Mouse (Mus musculus): ENCODE measurements around the gene Hspa5. TPM values are rescaled to one million over a fixed set of nuclear protein-coding genes. Genes with fewer than 3 reads are reported as not detected.
"Not testable (repeated sequence)": the region's sequence is repeated elsewhere in the genome, so short reads cannot be mapped to it uniquely, and the experiment has no call there.

Hspa5 gene
- total RNA-seq, 2 experiments from 2014 or later = 383 to 477 TPM

GRCm38 (mm10) chr2:34803746-34804145, 32.0 kb downstream of the Hspa5 start:
- DNase-seq = no peak
- intact Hi-C loops (cut with DNase I) = loop anchor here (2.0 kb wide), 1 partner anchor 67 kb away; no protein-coding TSS in a partner anchor

DNA sequence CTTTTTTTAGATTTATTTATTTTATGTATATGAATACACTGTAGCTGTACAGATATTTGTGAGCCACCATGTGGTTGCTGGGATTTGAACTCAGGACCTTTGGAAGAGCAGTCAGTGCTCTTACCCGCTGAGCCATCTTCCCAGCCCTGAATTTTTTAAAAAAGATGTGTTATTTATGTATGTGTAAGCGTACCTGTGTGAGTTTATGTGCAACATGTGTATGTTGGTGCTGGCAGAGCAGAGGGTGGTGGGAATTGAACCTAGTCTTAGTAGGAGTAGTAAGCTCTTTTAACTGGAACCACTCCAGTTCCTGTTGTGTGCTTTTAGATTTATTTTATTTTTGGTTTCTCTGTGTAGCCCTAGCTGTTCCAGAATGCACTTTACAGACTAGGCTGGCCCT, 32.4 kb downstream of the Hspa5 start:
- DNase-seq = no peak
- intact Hi-C loops (cut with DNase I) = no loop called here

GRCm38 (mm10) chr2:34804815-34805214, 33.0 kb downstream of the Hspa5 start:
- intact Hi-C loops (cut with DNase I) = no loop called here
- DNase-seq = no peak

GRCm38 (mm10) chr2:34805364-34805950, 33.7 kb downstream of the Hspa5 start:
- DNase-seq = no peak
- intact Hi-C loops (cut with DNase I) = no loop called here

DNA sequence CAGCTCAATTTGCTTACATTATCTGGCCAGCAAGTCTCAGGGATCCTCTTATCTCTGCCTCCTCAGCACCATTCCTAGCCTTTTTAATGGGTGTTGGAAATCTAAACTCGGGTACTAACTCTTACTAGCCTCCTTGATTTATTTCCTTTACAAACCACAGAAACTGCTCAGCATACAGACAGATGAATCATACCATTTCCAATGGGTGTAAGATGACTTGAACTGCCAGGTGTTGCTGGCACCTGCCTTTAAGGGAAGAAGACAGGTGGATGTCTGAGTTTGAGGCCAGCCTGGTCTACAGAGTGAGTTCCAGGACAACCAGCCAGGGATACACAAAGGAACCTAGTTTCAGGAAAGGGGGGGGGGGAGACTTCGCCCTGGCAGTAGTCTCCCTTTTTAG, 36.3 kb downstream of the Hspa5 start:
- intact Hi-C loops (cut with DNase I) = no loop called here
- DNase-seq = no peak

GRCm38 (mm10) chr2:34809568-34809967, 37.8 kb downstream of the Hspa5 start:
- no peak for DNase-seq
- intact Hi-C loops (cut with DNase I) = no loop called here

DNA sequence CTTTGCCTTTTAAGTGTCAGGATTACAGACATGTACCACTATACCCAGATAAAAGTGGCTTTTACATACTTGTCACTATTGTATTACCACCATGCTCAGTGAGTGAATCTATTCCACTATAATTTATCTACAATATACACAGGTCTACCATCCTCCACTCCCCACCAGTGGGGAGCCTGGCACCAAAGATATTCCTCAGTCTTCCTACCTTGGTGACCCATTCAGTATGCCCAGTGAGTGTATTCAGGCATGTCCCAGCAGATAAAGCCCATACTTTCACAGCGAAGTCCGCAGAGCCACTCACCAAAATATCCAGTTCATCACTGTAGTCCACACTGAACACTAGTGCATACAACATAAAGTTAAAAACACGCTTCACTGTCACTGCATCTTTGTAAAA, 39.0 kb downstream of the Hspa5 start:
- no peak for DNase-seq
- intact Hi-C loops (cut with DNase I) = no loop called here

DNA sequence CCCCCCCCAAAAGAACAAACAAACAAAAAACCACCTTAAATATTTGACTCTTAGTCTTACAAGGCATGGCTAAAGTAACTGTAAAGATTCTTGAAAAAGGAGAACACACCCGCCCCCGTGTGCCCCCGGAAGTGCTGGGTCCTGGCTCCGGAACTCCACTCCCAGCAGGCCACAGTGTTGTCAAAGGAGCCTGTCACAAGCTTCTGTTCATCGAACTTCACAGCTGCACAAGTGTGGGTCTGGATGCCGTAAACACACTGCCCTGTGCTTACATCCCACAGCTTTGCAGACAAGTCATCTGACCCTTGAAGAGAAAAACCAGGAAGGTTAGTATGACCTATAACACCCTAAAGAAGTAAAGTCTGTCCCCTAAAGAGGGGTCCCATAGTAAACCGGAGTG, 40.9 kb downstream of the Hspa5 start:
- DNase-seq = no peak
- intact Hi-C loops (cut with DNase I) = no loop called here

DNA sequence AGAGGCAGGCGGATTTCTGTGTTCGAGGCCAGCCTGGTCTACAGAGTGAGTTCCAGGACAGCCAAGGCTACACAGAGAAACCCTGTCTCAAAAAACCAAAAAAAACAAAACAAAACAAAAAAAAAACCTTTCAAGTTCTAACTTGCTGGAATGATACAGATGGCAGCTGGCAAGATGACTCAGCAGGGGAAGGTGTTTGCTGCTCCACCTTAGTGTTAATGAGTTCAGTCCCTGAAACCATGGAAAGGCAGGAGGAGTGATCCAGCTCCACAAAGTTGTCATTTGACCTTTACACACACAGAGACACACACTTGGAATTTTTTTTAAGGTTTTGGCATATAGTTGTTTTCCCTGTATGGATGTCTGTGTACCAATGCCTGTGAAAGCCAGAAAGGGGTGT, 44.1 kb downstream of the Hspa5 start:
- DNase-seq; intact Hi-C loops (cut with DNase I): not testable (repeated sequence)

- no peak for DNase-seq
- intact Hi-C loops (cut with DNase I) = no loop called here
These were observed 46.7 kb downstream of the Hspa5 start for GRCm38 (mm10) chr2:34818492-34818891.

DNA sequence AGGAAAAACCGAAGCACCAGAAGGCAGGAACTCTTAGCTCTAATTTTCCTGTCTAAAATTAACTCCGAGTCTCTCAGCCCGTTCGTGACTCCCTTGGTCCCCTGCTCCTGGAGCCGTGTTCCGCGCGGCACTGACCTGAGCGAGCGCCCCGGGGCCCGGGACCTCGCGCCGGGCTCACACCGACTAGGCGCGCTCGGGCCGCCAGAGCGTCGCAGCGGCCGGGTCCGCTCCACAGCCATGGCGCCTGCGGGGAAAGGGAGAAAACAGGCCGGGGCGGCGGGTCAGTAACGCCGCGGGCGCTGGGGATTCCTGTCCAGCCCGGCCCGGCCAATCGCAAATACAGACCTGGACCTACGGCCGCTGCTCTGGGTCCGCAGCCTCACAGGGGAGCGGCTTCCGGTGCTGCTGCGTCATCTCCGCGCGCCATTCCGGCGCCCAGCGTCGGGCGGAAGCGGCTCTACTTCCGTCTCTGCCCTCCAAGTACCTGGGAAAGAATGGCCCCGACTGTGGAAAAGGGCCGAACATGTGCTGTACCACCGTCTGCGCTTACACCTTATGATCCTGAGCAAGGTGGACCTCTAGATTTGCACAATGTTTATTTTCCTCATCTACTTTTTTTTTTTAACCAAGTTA, 54.2 kb downstream of the Hspa5 start, which contains the start of gene Fbxw2:
Gene Fbxw2 (minus strand): TSS at position 485 of the 633 bp plus-strand sequence.
- DNase-seq = peak; percentile 93 to 96
- intact Hi-C loops (cut with DNase I) = loop anchor here (5.0 kb wide), 2 partner anchors 46 to 146 kb away; partner anchors contain the start of genes Cutal and Psmd5

- DNase-seq = peak in 1 of 2 experiments; percentile 11
- intact Hi-C loops (cut with DNase I) = loop anchor here (5.0 kb wide), 2 partner anchors 46 to 146 kb away; partner anchors contain the start of genes Cutal and Psmd5
These were observed 54.9 kb downstream of the Hspa5 start for GRCm38 (mm10) chr2:34826460-34827231.

Other genes starting within 250 kb of the Hspa5 start
- 10 to 100 TPM; 43.8 to 45.4 TPM for gene Gapvd1, start 16.7 kb upstream of the Hspa5 start, total RNA-seq (2021)
- gene Rabepk, start 27.9 kb downstream of the Hspa5 start, total RNA-seq (2021) = 10 to 100 TPM in 1 of 2 experiments, 1 to 10 TPM in 1; 9.3 to 13.1 TPM
- 10 to 100 TPM; 60.1 to 61.1 TPM for gene Fbxw2, start 54.3 kb downstream of the Hspa5 start, total RNA-seq (2021)
- not detected for gene Gm34653, start 61.0 kb downstream of the Hspa5 start, total RNA-seq (2021)
- 1 to 10 TPM; 1.1 to 1.2 TPM for gene Cutal, start 102.4 kb downstream of the Hspa5 start, total RNA-seq (2021)
- gene Psmd5, start 103.0 kb downstream of the Hspa5 start, total RNA-seq (2021) = 10 to 100 TPM; 15.2 to 16.5 TPM
- gene Phf19, start 142.1 kb downstream of the Hspa5 start, total RNA-seq (2021) = 1 to 10 TPM; 1.9 TPM
- 1 to 10 TPM; 1.3 to 1.7 TPM for gene Traf1, start 189.8 kb downstream of the Hspa5 start, total RNA-seq (2021)